Mouse (Mus musculus) kidney, postnatal 0 days (tissue): ENCODE results near the gene Hspa14. TPM values are rescaled to one million over a fixed set of nuclear protein-coding genes. Genes with fewer than 3 reads are reported as not detected.

ENCODE experiments used
- ATAC-seq: fragments of 200-750 bp; cut with Nextera tagmentation; replicated peaks from 2 replicates; pipeline ENCODE4 v1.8.0; 2017; ENCODE audit warnings: low read depth, moderate number of reproducible peaks, moderate TSS enrichment, moderate library complexity; ENCODE audit not compliant: low FRiP score
- DNase-seq: peaks from one replicate; pipeline ENCODE4 v3.0.0-alpha.2; 2016; ENCODE audit warnings: low spot score
- H3K27ac ChIP-seq: fragments of 300-500 bp; sonication (generic); 2 replicates; pipeline ENCODE4 v1.5.1; 2014; ENCODE audit warnings: mild to moderate bottlenecking
- H3K27me3 ChIP-seq: fragments of 300-500 bp; sonication (generic); 2 replicates; pipeline ENCODE4 v1.6.1; 2014; ENCODE audit warnings: low read length, mixed read lengths; ENCODE audit not compliant: insufficient read depth
- H3K36me3 ChIP-seq: fragments of 300-500 bp; sonication (generic); 2 replicates; pipeline ENCODE4 v1.6.1; 2014; ENCODE audit warnings: low read length, mixed read lengths; ENCODE audit not compliant: insufficient read depth
- H3K4me1 ChIP-seq: fragments of 300-500 bp; sonication (generic); replicated peaks from 2 replicates; pipeline ENCODE4 v1.6.1; 2014; ENCODE audit warnings: antibody characterized with exemption, low read length, mixed read lengths; ENCODE audit not compliant: insufficient read depth
- H3K4me2 ChIP-seq: fragments of 300-500 bp; sonication (generic); 2 replicates; pipeline ENCODE4 v1.6.1; 2014; ENCODE audit warnings: mild to moderate bottlenecking, low read length, moderate library complexity, mixed read lengths
- H3K4me3 ChIP-seq: fragments of 300-500 bp; sonication (generic); replicated peaks from 2 replicates; pipeline ENCODE4 v1.5.1; 2014; ENCODE audit warnings: low read depth, low read length
- H3K9ac ChIP-seq: fragments of 300-500 bp; sonication (generic); 2 replicates; pipeline ENCODE4 v1.6.1; 2014; ENCODE audit warnings: low read depth, low read length
- H3K9me3 ChIP-seq: fragments of 300-500 bp; sonication (generic); replicated peaks from 2 replicates; pipeline ENCODE4 v1.6.1; 2016; ENCODE audit warnings: low read length, inconsistent platforms, mixed read lengths
- CTCF ChIP-seq: IDR thresholded peaks from 2 replicates; pipeline ENCODE4 v1.5.1; 2016; ENCODE audit warnings: antibody characterized with exemption, low read depth, mild to moderate bottlenecking, moderate library complexity
- WGBS: fragments of 180-500 bp; shearing (Covaris S2); extraction: QIAGEN DNeasy Blood & Tissue Kit; methylation state at CpG from one replicate; pipeline ENCODE4 v1.1.7; 2014; 5-methylcytosine and 5-hydroxymethylcytosine counted together
- polyA plus RNA-seq: library from polyadenylated mRNA; unstranded; fragments of >200 nt; fragmentation: Nextera tagmentation; extraction: Ambion mirVana; gene quantifications from 2 replicates; pipeline ENCODE4 v1.2.1, GENCODE M21; 2015

Hspa14 gene
- polyA plus RNA-seq, 1 experiment from 2014 or later, result 73.4 TPM

- no peaks in the 10 kb centered on the region for H3K4me1 ChIP-seq
- peak within 1 kb of the TSS; percentile 97 for H3K4me3 ChIP-seq
- H3K27me3 ChIP-seq, result no peaks in the 10 kb centered on the region
- H3K4me2 ChIP-seq, result peak within 1 kb of the TSS; percentile 87
- H3K36me3 ChIP-seq, result no peaks in the 10 kb centered on the region
- ATAC-seq (peak; percentile 98), DNase-seq (peak; percentile 98)
- H3K9ac ChIP-seq, result peak within 1 kb of the TSS; percentile 69
- WGBS, result under 1% methylated on average over 27 of the region's 42 CpGs
- H3K9me3 ChIP-seq, result no peaks in the 10 kb centered on the region
- no peak; the same call in 1 of the 2 replicates for TF ChIP-seq CTCF
- H3K27ac ChIP-seq, result peak within 1 kb of the TSS; percentile 78
These were observed 37.7 kb downstream of the Hspa14 start, which contains the start of gene Suv39h2 for GRCm38 (mm10) chr2:3474861-3475283. Suv39h2 (minus strand) TSS chr2:3475031.

- 1% methylated on average over 46 of the region's 46 CpGs for WGBS
- H3K27me3 ChIP-seq, result no peaks in the 10 kb centered on the region
- peak overlapping the region; percentile 78 for H3K27ac ChIP-seq
- peak overlapping the region; percentile 87 for H3K4me2 ChIP-seq
- H3K4me3 ChIP-seq, result peak overlapping the region; percentile 97
- no peaks in the 10 kb centered on the region for H3K9me3 ChIP-seq
- no peaks in the 10 kb centered on the region for H3K4me1 ChIP-seq
- DNase-seq (peak; percentile 58), ATAC-seq (peak; percentile 78)
- no peak for TF ChIP-seq CTCF
- peak overlapping the region; percentile 69 for H3K9ac ChIP-seq
- H3K36me3 ChIP-seq, result no peaks in the 10 kb centered on the region
These were observed 38.2 kb downstream of the Hspa14 start for GRCm38 (mm10) chr2:3474361-3474805.

- no peaks in the 10 kb centered on the region for H3K36me3 ChIP-seq
- H3K4me1 ChIP-seq, result no peaks in the 10 kb centered on the region
- peak overlapping the region; percentile 87 for H3K4me2 ChIP-seq
- peak overlapping the region; percentile 69 for H3K9ac ChIP-seq
- ATAC-seq (no peak), DNase-seq (no peak)
- H3K4me3 ChIP-seq, result peak overlapping the region; percentile 97
- TF ChIP-seq CTCF, result no peak
- no peaks in the 10 kb centered on the region for H3K9me3 ChIP-seq
- 1% methylated on average over 12 of the region's 12 CpGs for WGBS
- no peaks in the 10 kb centered on the region for H3K27me3 ChIP-seq
- peak overlapping the region; percentile 78; the same call in 1 of the 2 replicates for H3K27ac ChIP-seq
These were observed 38.7 kb downstream of the Hspa14 start for GRCm38 (mm10) chr2:3473891-3474290.

- peaks cover 22% of the 10 kb centered on the region for H3K36me3 ChIP-seq
- no peak overlapping the region for H3K9ac ChIP-seq
- H3K4me1 ChIP-seq, result no peaks in the 10 kb centered on the region
- H3K4me2 ChIP-seq, result no peak overlapping the region
- no peak overlapping the region for H3K4me3 ChIP-seq
- ATAC-seq, result no peak
- no peaks in the 10 kb centered on the region for H3K27me3 ChIP-seq
- peak; percentile 9; the same call in 1 of the 2 replicates for TF ChIP-seq CTCF
- WGBS, result 83% methylated on average over 4 of the region's 4 CpGs
- H3K27ac ChIP-seq, result no peak overlapping the region
- no peak for DNase-seq
- H3K9me3 ChIP-seq, result no peaks in the 10 kb centered on the region
These were observed 56.0 kb downstream of the Hspa14 start for GRCm38 (mm10) chr2:3456590-3456989.

- 97% methylated on average over 3 of the region's 3 CpGs for WGBS
- no peaks in the 10 kb centered on the region for H3K27me3 ChIP-seq
- no peaks in the 10 kb centered on the region for H3K9me3 ChIP-seq
- H3K4me1 ChIP-seq, result no peaks in the 10 kb centered on the region
- peaks cover 18% of the 10 kb centered on the region; the same call in 1 of the 2 replicates for H3K36me3 ChIP-seq
- DNase-seq (no peak), ATAC-seq (no peak)
- H3K4me3 ChIP-seq, result no peak overlapping the region
- H3K4me2 ChIP-seq, result no peak overlapping the region
- H3K27ac ChIP-seq, result no peak overlapping the region
- no peak overlapping the region for H3K9ac ChIP-seq
- TF ChIP-seq CTCF, result no peak
These were observed 59.5 kb downstream of the Hspa14 start for GRCm38 (mm10) chr2:3453096-3453495.

- WGBS, result 56% methylated on average over 2 of the region's 2 CpGs
- Histone ChIP-seq H3K4me2 (no peak overlapping the region), H3K36me3 (peaks cover 12% of the 10 kb centered on the region; the same call in 1 of the 2 replicates), H3K4me3 (no peak overlapping the region), H3K9me3 (no peaks in the 10 kb centered on the region), H3K27me3 (no peaks in the 10 kb centered on the region), H3K9ac (no peak overlapping the region), H3K27ac (no peak overlapping the region), H3K4me1 (no peaks in the 10 kb centered on the region)
- no peak for DNase-seq
- TF ChIP-seq CTCF, result no peak
- ATAC-seq, result no peak
These were observed 63.2 kb downstream of the Hspa14 start for GRCm38 (mm10) chr2:3449431-3449830.

- Histone ChIP-seq H3K27me3 (no peaks in the 10 kb centered on the region), H3K9me3 (no peaks in the 10 kb centered on the region), H3K27ac (no peak overlapping the region), H3K4me1 (no peaks in the 10 kb centered on the region), H3K36me3 (peaks cover 2% of the 10 kb centered on the region; the same call in 1 of the 2 replicates), H3K4me2 (no peak overlapping the region), H3K9ac (no peak overlapping the region), H3K4me3 (no peak overlapping the region)
- WGBS, result 34% methylated on average over 4 of the region's 4 CpGs
- DNase-seq (peak; percentile 22), ATAC-seq (no peak; the same call in 1 of the 2 replicates)
- TF ChIP-seq CTCF, result no peak
These were observed 66.6 kb downstream of the Hspa14 start for GRCm38 (mm10) chr2:3445984-3446383.
